In genomic region chr5:114199116-114199777, GRCm38 (mm10) we compare ENCODE assay signal across 7 mouse cellular contexts. TPM values are rescaled to one million over a fixed set of nuclear protein-coding genes. Genes with fewer than 3 reads are reported as not detected.
DNase-seq lines count a peak whose midpoint lies in the region.

No protein-coding gene starts in this region.

- DNase-seq in B cell, adult 2 months = peak; percentile 39 to 48
- DNase-seq in CD4-positive, CD25-positive, alpha-beta regulatory T cell, adult 2 months (ENCODE audit: low read depth, low spot score) = peak; percentile 70
- DNase-seq in heart, adult 8-10 months (ENCODE audit: low spot score) = peak; percentile 75
- DNase-seq in kidney, adult 9 months = peak; percentile 31
- peak; percentile 80 for DNase-seq in lung, postnatal 36 days
- no peak for DNase-seq in ovary, adult 18-20 months (ENCODE audit: low spot score)
- DNase-seq in urinary bladder, postnatal 10 days (ENCODE audit: low spot score) = no peak

RNA-seq across cellular contexts. Expression of gene Acacb, which starts 52.9 kb away (rescaled TPM):
- 100 to 1,000 TPM; 231 to 252 (median 245) TPM for total RNA-seq in heart, adult 8-10 months (2022)

Comparison
In these comparisons a context has a peak if more than half of its experiments do, and no peak if none do; other contexts are left out.
1. DNase-seq: peak in B cell, adult 2 months (2 of 2), CD4-positive, CD25-positive, alpha-beta regulatory T cell, adult 2 months (single experiment), heart, adult 8-10 months (single experiment), kidney, adult 9 months (single experiment) and lung, postnatal 36 days (single experiment); none in ovary, adult 18-20 months (single experiment) and urinary bladder, postnatal 10 days (single experiment).